In genomic region chr11:113931701-113932100, GRCm38 (mm10) we compare ENCODE assay signal across 16 mouse cellular contexts.
DNase-seq lines count a peak whose midpoint lies in the region; ATAC-seq and TF ChIP-seq lines count a peak whose summit lies in the region.
"Had no signal": no experiment of that assay in that cellular context is flagged by ENCODE, and none has a peak within 500 bp of the region (broad histone marks: within the 10 kb centered on the region; RNA-seq: fewer than 3 reads in every experiment).

No protein-coding gene starts in this region.

- peaks cover 53% of the 10 kb centered on the region for H3K4me1 ChIP-seq in forebrain, embryonic 10.5 days
- H3K4me1 ChIP-seq in forebrain, embryonic 15.5 days, result peaks cover 47% of the 10 kb centered on the region
- H3K4me1 ChIP-seq in midbrain, embryonic 10.5 days, result peaks cover 73% of the 10 kb centered on the region
- peaks cover 15% of the 10 kb centered on the region for H3K4me1 ChIP-seq in midbrain, embryonic 11.5 days (ENCODE audit: control insufficient read depth, insufficient read depth, low read length)
- peaks cover 61% of the 10 kb centered on the region for H3K4me1 ChIP-seq in hindbrain, embryonic 15.5 days (replicated peaks)
- H3K4me1 ChIP-seq in midbrain, postnatal 0 days (ENCODE audit: insufficient read depth, low read length), result peaks cover 17% of the 10 kb centered on the region
- H3K4me1 ChIP-seq: liver, embryonic 13.5 days had no signal

- peak overlapping the region; percentile 36; the same call in 1 of the 2 replicates for H3K27ac ChIP-seq in forebrain, embryonic 10.5 days
- no peak overlapping the region for H3K27ac ChIP-seq in forebrain, embryonic 15.5 days (replicated peaks)
- H3K27ac ChIP-seq in midbrain, embryonic 10.5 days (replicated peaks), result 0 out of 2 replicates have a peak overlapping the region, but pooled peaks have one; percentile 15
- H3K27ac ChIP-seq in midbrain, embryonic 11.5 days (ENCODE audit: low read depth, low read length), result no peak overlapping the region
- H3K27ac ChIP-seq in hindbrain, embryonic 15.5 days (replicated peaks), result peak overlapping the region; percentile 51
- peak overlapping the region; percentile 58 for H3K27ac ChIP-seq in midbrain, postnatal 0 days (ENCODE audit: low read depth, low read length)
- H3K27ac ChIP-seq: heart, embryonic 13.5 days; liver, embryonic 13.5 days had no signal

- H3K4me3 ChIP-seq in forebrain, embryonic 10.5 days, result no peak overlapping the region
- no peak overlapping the region for H3K4me3 ChIP-seq in forebrain, embryonic 15.5 days
- H3K4me3 ChIP-seq in midbrain, embryonic 10.5 days, result no peak overlapping the region
- no peak overlapping the region for H3K4me3 ChIP-seq in midbrain, embryonic 11.5 days (ENCODE audit: low read depth, low read length)
- H3K4me3 ChIP-seq in hindbrain, embryonic 15.5 days, result no peak overlapping the region
- no peak overlapping the region for H3K4me3 ChIP-seq in midbrain, postnatal 0 days (ENCODE audit: low read depth, low read length)
- H3K4me3 ChIP-seq: erythroblast, embryonic 14.5 days; heart, embryonic 13.5 days; liver, embryonic 13.5 days had no signal

- ATAC-seq in forebrain, embryonic 15.5 days (replicated peaks), result no peak
- ATAC-seq in midbrain, embryonic 11.5 days (ENCODE audit: low FRiP score), result no peak
- ATAC-seq in hindbrain, embryonic 15.5 days (ENCODE audit: low FRiP score, low read depth), result no peak
- no peak for ATAC-seq in midbrain, postnatal 0 days (ENCODE audit: low FRiP score)
- ATAC-seq: inflammation-experienced regulatory T-cells, adult 6 months had no signal

- no peaks in the 10 kb centered on the region for H3K27me3 ChIP-seq in forebrain, embryonic 10.5 days (ENCODE audit: poor library complexity, severe bottlenecking)
- H3K27me3 ChIP-seq in forebrain, embryonic 15.5 days, result no peaks in the 10 kb centered on the region
- no peaks in the 10 kb centered on the region for H3K27me3 ChIP-seq in midbrain, embryonic 10.5 days (ENCODE audit: low read depth, poor library complexity, severe bottlenecking)
- no peaks in the 10 kb centered on the region for H3K27me3 ChIP-seq in midbrain, embryonic 11.5 days (ENCODE audit: control insufficient read depth, insufficient read depth, low read length)
- H3K27me3 ChIP-seq in hindbrain, embryonic 15.5 days, result no peaks in the 10 kb centered on the region; the same call in 1 of the 2 replicates
- no peaks in the 10 kb centered on the region for H3K27me3 ChIP-seq in midbrain, postnatal 0 days (ENCODE audit: insufficient read depth, low read length)
- H3K27me3 ChIP-seq: heart, embryonic 13.5 days; liver, embryonic 13.5 days had no signal

- WGBS in forebrain, embryonic 10.5 days, result 63% methylated on average over 4 of the region's 4 CpGs
- WGBS in forebrain, embryonic 15.5 days, result 20% methylated on average over 4 of the region's 4 CpGs
- 64% methylated on average over 4 of the region's 4 CpGs for WGBS in midbrain, embryonic 10.5 days
- 52% methylated on average over 4 of the region's 4 CpGs for WGBS in midbrain, embryonic 11.5 days
- 32% methylated on average over 4 of the region's 4 CpGs for WGBS in hindbrain, embryonic 15.5 days
- 27% methylated on average over 4 of the region's 4 CpGs for WGBS in midbrain, postnatal 0 days

- no peak overlapping the region for H3K9ac ChIP-seq in forebrain, embryonic 15.5 days (replicated peaks)
- H3K9ac ChIP-seq in midbrain, embryonic 11.5 days (ENCODE audit: low read length), result no peak overlapping the region
- no peak overlapping the region for H3K9ac ChIP-seq in hindbrain, embryonic 15.5 days
- H3K9ac ChIP-seq in midbrain, postnatal 0 days (replicated peaks; ENCODE audit: low read length, poor library complexity, severe bottlenecking), result no peak overlapping the region
- H3K9ac ChIP-seq: heart, embryonic 13.5 days; liver, embryonic 13.5 days had no signal

- H3K36me3 ChIP-seq in forebrain, embryonic 10.5 days (replicated peaks), result no peaks in the 10 kb centered on the region
- H3K36me3 ChIP-seq in forebrain, embryonic 15.5 days, result no peaks in the 10 kb centered on the region
- H3K36me3 ChIP-seq in midbrain, embryonic 10.5 days, result no peaks in the 10 kb centered on the region
- H3K36me3 ChIP-seq in midbrain, embryonic 11.5 days (ENCODE audit: control insufficient read depth, insufficient read depth, low read length), result no peaks in the 10 kb centered on the region
- H3K36me3 ChIP-seq in hindbrain, embryonic 15.5 days, result no peaks in the 10 kb centered on the region
- no peaks in the 10 kb centered on the region; the same call in 1 of the 2 replicates for H3K36me3 ChIP-seq in midbrain, postnatal 0 days (ENCODE audit: insufficient read depth, low read length)
- H3K36me3 ChIP-seq: heart, embryonic 13.5 days; liver, embryonic 13.5 days had no signal

- TF ChIP-seq CTCF in midbrain, postnatal 0 days (IDR thresholded peaks at IDR 0.05), result 0 out of 2 replicates have a peak, but pooled peaks have one; percentile 1

- no peak for DNase-seq in forebrain, embryonic 10.5 days (ENCODE audit: extremely low spot score, low spot score)
- no peak for DNase-seq in midbrain, embryonic 10.5 days (ENCODE audit: low spot score)
- DNase-seq in midbrain, embryonic 11.5 days (ENCODE audit: low spot score, missing footprints), result no peak
- DNase-seq in midbrain, postnatal 0 days (ENCODE audit: low spot score), result peak; percentile 77
- DNase-seq in kidney, postnatal 4 days, result no peak
- no peak for DNase-seq in urinary bladder, postnatal 14 days (ENCODE audit: low spot score)
- DNase-seq: adrenal gland, adult 8-10 months; cerebellum, postnatal 25 days; gastrocnemius, postnatal 14 days; liver, embryonic 13.5 days; lung, postnatal 14 days had no signal

- no peaks in the 10 kb centered on the region for H3K9me3 ChIP-seq in forebrain, embryonic 10.5 days
- H3K9me3 ChIP-seq in forebrain, embryonic 15.5 days, result no peaks in the 10 kb centered on the region
- no peaks in the 10 kb centered on the region for H3K9me3 ChIP-seq in midbrain, embryonic 10.5 days (replicated peaks)
- no peaks in the 10 kb centered on the region for H3K9me3 ChIP-seq in midbrain, embryonic 11.5 days (ENCODE audit: control insufficient read depth, low read length)
- no peaks in the 10 kb centered on the region for H3K9me3 ChIP-seq in hindbrain, embryonic 15.5 days
- no peaks in the 10 kb centered on the region for H3K9me3 ChIP-seq in midbrain, postnatal 0 days (ENCODE audit: low read length)
- H3K9me3 ChIP-seq: heart, embryonic 13.5 days; liver, embryonic 13.5 days had no signal

- no peak overlapping the region for H3K4me2 ChIP-seq in forebrain, embryonic 15.5 days (replicated peaks)
- H3K4me2 ChIP-seq in midbrain, embryonic 11.5 days, result no peak overlapping the region
- no peak overlapping the region for H3K4me2 ChIP-seq in hindbrain, embryonic 15.5 days
- H3K4me2 ChIP-seq in midbrain, postnatal 0 days (ENCODE audit: low read depth, low read length, poor library complexity, severe bottlenecking), result no peak overlapping the region
- H3K4me2 ChIP-seq: heart, embryonic 13.5 days; liver, embryonic 13.5 days had no signal

Comparison
In these comparisons a context has a peak if more than half of its experiments do, and no peak if none do; other contexts are left out.
1. H3K27ac ChIP-seq: peak in forebrain, embryonic 10.5 days (single experiment), midbrain, embryonic 10.5 days (single experiment), hindbrain, embryonic 15.5 days (single experiment) and midbrain, postnatal 0 days (single experiment); none in forebrain, embryonic 15.5 days (single experiment) and midbrain, embryonic 11.5 days (single experiment).